ENCODE assay signal across 14 mouse cellular contexts in the genomic region with DNA sequence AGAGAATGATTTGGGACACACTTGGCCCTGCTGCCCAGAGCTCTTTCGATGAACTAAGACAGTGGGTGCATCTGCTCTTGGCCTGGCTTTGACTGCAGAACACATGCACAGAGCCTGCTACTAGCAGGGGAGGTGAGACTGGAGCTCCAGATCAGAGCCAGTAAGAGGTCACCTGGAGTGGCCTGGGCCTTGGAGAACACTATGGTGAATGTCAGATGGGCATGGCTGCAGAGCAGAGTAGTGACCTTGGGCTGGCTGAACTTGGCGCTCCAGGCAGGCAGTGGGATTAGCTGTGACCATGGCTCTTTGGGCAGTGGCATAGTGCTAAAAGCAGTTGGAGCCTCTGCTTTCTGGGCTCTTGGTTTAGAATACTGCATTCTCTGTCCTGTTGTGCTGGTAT.
A peak's percentile ranks its signal among the peaks of the same experiment; 100 is the strongest.
DNase-seq lines count a peak whose midpoint lies in the region; ATAC-seq and TF ChIP-seq lines count a peak whose summit lies in the region.
"Had no signal": no experiment of that assay in that cellular context is flagged by ENCODE, and none has a peak within 500 bp of the region (broad histone marks: within the 10 kb centered on the region; RNA-seq: fewer than 3 reads in every experiment).

No protein-coding gene starts in this region.

- H3K27ac ChIP-seq in hindbrain, embryonic 13.5 days: peak overlapping the region; percentile 52; the same call in 1 of the 2 replicates
- H3K27ac ChIP-seq in hindbrain, postnatal 0 days: no peak overlapping the region; the same call in 1 of the 2 replicates
- peak overlapping the region; percentile 14 to 42; a peak in 1 of 4 replicates for H3K27ac ChIP-seq in heart, embryonic 14.5 days (replicated peaks in 1 of 2; ENCODE audit: control insufficient read depth in 1 of 2, insufficient read depth in 1 of 2, low read depth in 2 of 2, low read length in 2 of 2)
- H3K27ac ChIP-seq: embryonic facial prominence, embryonic 12.5 days; forebrain, embryonic 10.5 days had no signal

- peak; percentile 82 to 88 for DNase-seq in adrenal gland, adult (ENCODE audit: inconsistent age in 2 of 2, low spot score in 1 of 2)
- DNase-seq in adrenal gland, postnatal 4 days (ENCODE audit: low spot score in 2 of 2): no peak
- no peak for DNase-seq in hindbrain, postnatal 0 days (ENCODE audit: low spot score)
- no peak for DNase-seq in Patski (ENCODE audit: low read depth, low spot score)
- no peak for DNase-seq in lung, adult 18-20 months
- no peak for DNase-seq in urinary bladder, adult 18-20 months (ENCODE audit: low spot score in 2 of 2)
- DNase-seq: kidney, adult 8-10 months; lung, postnatal 10 days had no signal

- H3K9me3 ChIP-seq in hindbrain, embryonic 13.5 days: no peaks in the 10 kb centered on the region
- H3K9me3 ChIP-seq in hindbrain, postnatal 0 days (ENCODE audit: low read length): no peaks in the 10 kb centered on the region
- H3K9me3 ChIP-seq in heart, embryonic 14.5 days (ENCODE audit: control insufficient read depth, low read length): no peaks in the 10 kb centered on the region
- H3K9me3 ChIP-seq: embryonic facial prominence, embryonic 12.5 days; forebrain, embryonic 10.5 days had no signal

- TF ChIP-seq CTCF in hindbrain, postnatal 0 days (IDR thresholded peaks at IDR 0.05; ENCODE audit: low read depth): no peak
- TF ChIP-seq CTCF in Patski (IDR thresholded peaks at IDR 0.05): no peak

- H3K9ac ChIP-seq in hindbrain, embryonic 13.5 days: no peak overlapping the region
- no peak overlapping the region for H3K9ac ChIP-seq in hindbrain, postnatal 0 days (replicated peaks; ENCODE audit: low read length)
- no peak overlapping the region for H3K9ac ChIP-seq in heart, embryonic 14.5 days (ENCODE audit: low read length)
- H3K9ac ChIP-seq: embryonic facial prominence, embryonic 12.5 days had no signal

- CTCF ChIA-PET in Patski (lab: Charles Lee): interaction anchor here (1.1 kb wide), 2 partner anchors 13 to 16 kb away, joined by 3 read pairs; no protein-coding TSS in a partner anchor

- POLR2A ChIA-PET in Patski (lab: Charles Lee): interaction anchor here (0.8 kb wide), 1 partner anchor 125 kb away, joined by 3 read pairs; no protein-coding TSS in a partner anchor

- no peaks in the 10 kb centered on the region for H3K36me3 ChIP-seq in hindbrain, embryonic 13.5 days
- no peaks in the 10 kb centered on the region for H3K36me3 ChIP-seq in hindbrain, postnatal 0 days (ENCODE audit: insufficient read depth, low read length)
- no peaks in the 10 kb centered on the region for H3K36me3 ChIP-seq in heart, embryonic 14.5 days (ENCODE audit: control insufficient read depth, insufficient read depth, low read length)
- H3K36me3 ChIP-seq: embryonic facial prominence, embryonic 12.5 days had no signal

- 92% methylated on average over 2 of the region's 2 CpGs for WGBS in hindbrain, embryonic 13.5 days
- WGBS in hindbrain, postnatal 0 days: 83% methylated on average over 2 of the region's 2 CpGs
- 88% methylated on average over 2 of the region's 2 CpGs for WGBS in heart, embryonic 14.5 days

- no peak for ATAC-seq in hindbrain, embryonic 13.5 days (ENCODE audit: low FRiP score)
- no peak for ATAC-seq in hindbrain, postnatal 0 days
- peak; percentile 8 for ATAC-seq in Patski
- ATAC-seq in heart, embryonic 14.5 days (ENCODE audit: insufficient number of reproducible peaks, insufficient read depth, low FRiP score, low read depth): no peak

- H3K4me2 ChIP-seq in hindbrain, embryonic 13.5 days: no peak overlapping the region
- H3K4me2 ChIP-seq in hindbrain, postnatal 0 days (ENCODE audit: low read depth, low read length): no peak overlapping the region
- no peak overlapping the region for H3K4me2 ChIP-seq in heart, embryonic 14.5 days (ENCODE audit: low read length)
- H3K4me2 ChIP-seq: embryonic facial prominence, embryonic 12.5 days; liver, embryonic 11.5 days had no signal

- H3K27me3 ChIP-seq in hindbrain, embryonic 13.5 days: no peaks in the 10 kb centered on the region
- H3K27me3 ChIP-seq in hindbrain, postnatal 0 days (ENCODE audit: insufficient read depth, low read length): no peaks in the 10 kb centered on the region
- no peaks in the 10 kb centered on the region for H3K27me3 ChIP-seq in Patski
- no peaks in the 10 kb centered on the region for H3K27me3 ChIP-seq in heart, embryonic 14.5 days (ENCODE audit: control insufficient read depth, insufficient read depth, low read length)
- H3K27me3 ChIP-seq: CH12.LX; embryonic facial prominence, embryonic 12.5 days had no signal

- in situ Hi-C loops in Patski (cut with MboI; ENCODE audit: low pct_unique_long_range_greater_than_20kb): no loop called here

- no peak overlapping the region for H3K4me3 ChIP-seq in hindbrain, embryonic 13.5 days
- no peak overlapping the region for H3K4me3 ChIP-seq in hindbrain, postnatal 0 days (ENCODE audit: low read length)
- H3K4me3 ChIP-seq in heart, embryonic 14.5 days (ENCODE audit: control insufficient read depth in 1 of 2, insufficient read depth in 1 of 2, low read depth in 1 of 2, low read length in 2 of 2): no peak overlapping the region
- H3K4me3 ChIP-seq: embryonic facial prominence, embryonic 12.5 days; forebrain, embryonic 10.5 days had no signal

- peaks cover 50% of the 10 kb centered on the region for H3K4me1 ChIP-seq in hindbrain, embryonic 13.5 days (replicated peaks)
- H3K4me1 ChIP-seq in hindbrain, postnatal 0 days (ENCODE audit: insufficient read depth, low read length): peaks cover 9% of the 10 kb centered on the region
- peaks cover 15 to 32% of the 10 kb centered on the region in 2 experiments for H3K4me1 ChIP-seq in heart, embryonic 14.5 days (ENCODE audit: control insufficient read depth in 2 of 2, insufficient read depth in 2 of 2, low read length in 2 of 2)

Comparison
In these comparisons a context has a peak if more than half of its experiments do, and no peak if none do; other contexts are left out.
1. DNase-seq: peak in adrenal gland, adult (2 of 2); none in adrenal gland, postnatal 4 days (0 of 2), hindbrain, postnatal 0 days (single experiment), Patski (single experiment), lung, adult 18-20 months (0 of 2) and urinary bladder, adult 18-20 months (0 of 2).